Mouse (Mus musculus) left cerebral cortex, adult 8-10 months (tissue): Measurements from ENCODE around the gene Ptx4. TPM values are rescaled to one million over a fixed set of nuclear protein-coding genes. Genes with fewer than 3 reads are reported as not detected.
"Not testable (repeated sequence)": the region's sequence is repeated elsewhere in the genome, so short reads cannot be mapped to it uniquely, and the experiment has no call there.

ENCODE experiments used
- DNase-seq, 2 experiments: peaks; one replicate each; pipeline ENCODE4 v3.0.0; 2022; ENCODE audit warnings: low spot score in 2 of 2
- total RNA-seq, 4 experiments: library from RNA; stranded (reverse); gene quantifications; 2 replicates each; pipeline ENCODE4 v1.2.4; 2022

Gene Ptx4
- total RNA-seq, 4 experiments from 2014 or later: 0.65 to 0.96 (median 0.75) TPM

- no peak for DNase-seq
Observed at GRCm38 (mm10) chr17:25114908-25115645, 5.5 kb upstream of the Ptx4 start.

DNA sequence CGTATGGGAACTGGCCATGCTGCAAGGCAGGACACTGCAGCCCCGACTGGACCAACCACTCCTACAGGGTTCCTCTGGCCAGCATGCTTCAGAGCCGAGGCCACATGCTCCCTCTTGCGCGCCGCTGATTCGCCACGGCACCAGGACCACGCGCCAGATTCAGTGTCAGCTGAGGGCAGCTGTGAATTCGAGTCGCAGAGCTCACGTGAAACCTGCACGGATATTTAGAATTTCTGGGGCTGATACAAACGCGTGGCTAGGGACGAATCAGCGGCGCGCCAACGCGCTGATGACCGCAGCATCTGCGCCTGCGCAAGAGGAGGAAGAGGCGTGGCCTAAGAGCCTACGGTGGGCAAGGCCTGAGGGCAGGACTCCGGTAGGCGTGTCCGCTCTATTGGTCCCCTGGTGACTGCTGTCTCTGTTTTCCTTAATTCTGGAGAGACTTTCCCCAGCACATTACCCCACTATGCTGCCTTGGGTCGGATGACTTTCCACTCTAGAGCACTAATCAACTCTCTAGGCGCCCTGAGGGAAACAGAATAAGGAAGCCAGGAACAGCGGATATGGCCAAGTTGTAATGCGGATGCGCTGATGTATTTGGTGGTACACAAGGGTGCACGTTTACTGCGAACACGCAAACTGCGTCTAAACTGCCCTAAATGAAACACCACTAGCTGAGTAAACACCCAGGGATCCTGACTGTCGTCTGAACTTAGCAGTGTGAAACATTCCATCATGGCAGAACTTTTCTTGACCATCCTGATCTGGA is 4.7 kb upstream of the Ptx4 start, which contains the start of gene Telo2:
TSS of gene Telo2 (minus strand) at position 304 of the 769 bp plus-strand sequence.
- peak; percentile 87 for DNase-seq

DNA sequence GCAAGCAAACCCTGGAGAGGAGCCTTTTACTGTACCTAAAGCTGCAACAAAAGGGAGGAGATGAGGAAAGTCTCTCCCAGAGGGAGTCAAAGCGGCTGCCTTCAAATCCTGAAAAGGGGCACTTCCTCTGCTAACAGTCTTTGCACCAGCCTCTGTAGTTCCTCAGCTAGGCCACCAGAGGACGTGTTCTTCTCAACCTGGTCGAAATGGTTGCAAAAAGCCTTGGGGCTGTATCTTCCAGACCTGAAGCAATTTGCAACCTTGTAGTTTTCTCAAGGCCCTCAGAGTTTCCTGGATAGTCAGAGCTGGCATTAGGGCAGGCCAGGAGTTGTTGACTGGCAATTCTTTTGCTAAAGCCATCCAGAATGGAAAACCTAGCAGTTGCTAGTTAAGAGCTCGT is 3.3 kb upstream of the Ptx4 start:
- no peak for DNase-seq

- no peak for DNase-seq
Observed at GRCm38 (mm10) chr17:25123979-25124378, 3.4 kb downstream of the Ptx4 start.

DNA sequence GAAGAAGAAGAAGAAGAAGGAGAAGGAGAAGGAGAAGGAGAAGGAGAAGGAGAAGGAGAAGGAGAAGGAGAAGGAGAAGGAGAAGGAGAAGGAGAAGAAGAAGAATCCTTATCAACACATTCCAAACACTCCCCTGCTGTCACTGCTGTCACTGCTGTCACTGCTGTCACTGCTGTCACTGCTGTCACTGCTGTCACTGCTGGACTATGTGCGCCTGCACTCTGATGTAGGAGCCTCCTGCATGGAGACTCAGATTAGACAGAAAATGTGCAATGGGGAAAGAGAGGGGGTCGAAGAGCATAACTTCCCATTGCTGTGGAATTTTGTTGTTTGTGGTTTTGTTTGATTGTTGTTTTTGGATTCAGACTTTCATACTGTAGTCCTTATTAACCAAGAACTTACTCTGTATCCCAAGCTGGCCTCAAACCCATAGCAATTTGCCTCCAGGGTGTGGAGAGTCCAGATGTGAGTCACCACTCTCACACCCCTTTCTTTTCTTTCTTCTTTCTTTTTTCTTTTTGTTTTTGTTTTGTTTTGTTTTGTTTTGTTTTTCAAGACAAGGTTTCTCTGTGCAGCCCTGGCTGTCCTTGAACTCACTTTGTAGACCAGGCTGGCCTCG is 5.0 kb downstream of the Ptx4 start:
- DNase-seq: not testable (repeated sequence)

GRCm38 (mm10) chr17:25127079-25127478 is 6.5 kb downstream of the Ptx4 start:
- no peak for DNase-seq

GRCm38 (mm10) chr17:25127681-25128080 is 7.1 kb downstream of the Ptx4 start:
- no peak for DNase-seq

DNA sequence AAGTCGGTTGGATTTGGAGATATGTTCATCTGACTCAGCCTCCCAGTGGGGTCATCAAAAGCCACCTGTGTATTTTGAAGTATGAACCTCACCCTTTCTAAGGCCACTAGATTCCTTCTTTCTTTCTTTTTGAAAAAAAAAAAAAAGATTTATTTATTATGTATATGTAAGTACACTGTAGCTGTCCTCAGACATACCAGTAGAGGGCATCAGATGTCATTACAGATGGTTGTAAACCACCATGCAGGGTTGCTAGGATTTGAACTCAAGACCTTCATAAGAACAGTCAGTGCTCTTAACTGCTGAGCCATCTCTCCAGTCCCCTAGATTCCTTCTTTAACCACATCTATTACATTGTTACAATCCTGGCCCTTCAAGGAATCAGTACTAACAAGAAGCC is 9.5 kb downstream of the Ptx4 start:
- no peak for DNase-seq

- DNase-seq: peak; percentile 91 to 93
Observed at GRCm38 (mm10) chr17:25133275-25133698, 12.7 kb downstream of the Ptx4 start, which contains the start of gene Clcn7. Clcn7 (plus strand) TSS chr17:25133391.

GRCm38 (mm10) chr17:25135622-25136021 is 15.1 kb downstream of the Ptx4 start:
- no peak for DNase-seq

DNA sequence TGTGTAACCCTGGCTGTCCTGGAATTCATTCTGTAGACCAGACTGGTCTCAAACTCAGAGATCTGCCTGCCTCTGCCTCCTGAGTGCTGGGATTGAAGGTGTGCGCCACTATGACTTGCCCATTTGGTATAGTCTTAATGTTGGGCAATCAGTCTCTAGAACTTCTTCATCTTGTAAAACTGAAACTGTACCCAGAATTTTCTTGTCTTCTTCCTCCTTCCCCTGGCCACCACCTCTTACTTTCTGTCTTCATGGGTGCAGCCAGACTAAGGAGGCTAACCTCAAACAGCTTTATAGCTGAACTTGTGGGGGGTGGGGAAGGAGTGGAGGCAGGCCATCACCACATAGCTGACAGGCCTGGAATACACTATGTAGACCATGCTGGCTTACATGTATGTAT is 18.2 kb downstream of the Ptx4 start:
- DNase-seq: no peak

GRCm38 (mm10) chr17:25139960-25140359 is 19.4 kb downstream of the Ptx4 start:
- no peak for DNase-seq

- DNase-seq: no peak
Observed at GRCm38 (mm10) chr17:25162161-25162560, 41.6 kb downstream of the Ptx4 start, which contains the start of gene Ccdc154. Ccdc154 (plus strand) TSS chr17:25162461.

GRCm38 (mm10) chr17:25163387-25163786 is 42.8 kb downstream of the Ptx4 start:
- no peak for DNase-seq

DNA sequence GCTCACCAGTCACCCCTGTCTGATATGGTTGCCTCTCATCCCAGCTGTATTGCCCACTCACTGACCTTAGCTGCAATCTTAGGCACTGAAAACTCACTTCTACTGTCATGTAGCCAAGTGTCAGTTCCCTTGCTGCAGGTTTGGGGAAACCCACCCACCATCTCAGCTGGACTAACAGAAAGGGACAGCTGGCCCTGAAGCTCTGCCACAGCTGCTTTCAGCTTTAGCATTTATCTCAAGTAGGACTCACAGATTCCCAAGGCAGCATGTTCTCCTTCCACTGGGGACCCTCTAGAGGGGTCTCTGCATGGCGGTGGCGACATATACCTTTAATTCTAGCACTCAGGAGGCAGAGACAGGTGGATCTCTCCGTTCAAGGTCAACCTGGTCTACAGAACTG is 44.2 kb downstream of the Ptx4 start:
- no peak for DNase-seq

- DNase-seq: no peak
Observed at GRCm38 (mm10) chr17:25165970-25166671, 45.6 kb downstream of the Ptx4 start.

DNA sequence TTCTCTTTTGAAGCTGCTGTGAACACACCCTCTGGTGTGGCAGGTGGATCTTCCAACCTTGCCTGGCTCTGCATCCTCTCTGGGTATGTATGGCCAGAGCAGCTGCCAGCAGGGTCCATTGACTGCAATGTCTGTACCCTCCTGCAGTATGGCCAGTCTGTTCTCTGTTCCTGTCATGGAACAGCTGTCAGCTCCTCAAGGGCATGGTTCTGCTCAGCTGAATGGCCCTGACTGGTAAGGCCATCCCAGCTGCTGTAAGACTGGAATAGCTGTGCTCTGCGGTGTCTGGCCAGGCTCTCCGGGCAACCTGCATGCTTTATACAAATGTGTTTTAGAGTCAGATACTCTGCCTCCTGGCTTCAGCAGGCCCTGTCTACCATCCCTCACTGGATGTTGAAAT is 49.1 kb downstream of the Ptx4 start:
- DNase-seq: no peak

DNA sequence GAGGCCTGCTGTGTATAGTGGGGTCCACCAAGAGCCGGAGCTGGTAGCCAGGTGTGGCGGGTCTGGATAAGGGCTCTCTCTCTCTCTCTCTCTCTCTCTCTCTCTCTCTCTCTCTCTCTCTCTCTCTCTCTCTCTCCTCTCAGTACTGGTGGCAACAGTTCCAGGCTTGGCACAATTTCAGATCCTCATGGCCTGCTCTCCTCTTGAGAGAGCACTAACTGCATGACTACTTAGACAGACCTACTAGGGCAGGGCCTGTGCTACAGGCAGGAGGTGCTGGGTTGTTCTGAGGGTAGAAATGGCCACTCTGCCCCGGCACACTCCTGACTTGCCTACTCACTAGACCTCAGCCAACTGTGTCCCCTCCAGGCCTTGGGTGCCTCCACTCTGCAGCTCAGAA is 52.0 kb downstream of the Ptx4 start:
- DNase-seq: no peak
